Mouse (Mus musculus): ENCODE measurements around the gene Slc2a2.

Gene Slc2a2

GRCm38 (mm10) chr3:28697797-28698196, at the start of gene Slc2a2:
Slc2a2 (plus strand) TSS chr3:28697903.
- DNase-seq (ENCODE audit: low spot score in 2 of 2), result no peak

DNA sequence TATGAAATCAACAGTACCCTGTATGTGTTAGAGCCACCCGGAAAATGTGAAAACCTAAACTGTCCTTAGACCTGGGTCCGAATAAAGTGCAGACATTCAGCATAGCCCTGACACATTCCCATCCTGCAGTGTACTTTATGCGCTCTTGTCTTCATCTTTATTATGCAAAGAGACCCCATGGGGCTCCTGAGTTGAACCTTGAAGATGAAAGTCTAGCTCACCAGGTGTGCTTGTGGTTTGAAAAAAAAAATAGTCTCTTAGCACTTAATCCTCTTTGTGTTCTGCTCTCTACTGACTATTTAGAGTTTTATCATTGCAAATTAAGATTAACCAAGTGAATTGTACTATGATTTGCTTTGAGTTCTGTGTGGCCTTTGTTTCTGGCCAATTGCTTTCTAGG, 45.1 kb upstream of the Slc2a2 start:
- DNase-seq (ENCODE audit: low spot score in 2 of 2), result no peak

GRCm38 (mm10) chr3:28653043-28653442, 44.7 kb upstream of the Slc2a2 start:
- DNase-seq (ENCODE audit: low spot score in 2 of 2), result no peak

GRCm38 (mm10) chr3:28654740-28655139, 43.0 kb upstream of the Slc2a2 start:
- no peak for DNase-seq (ENCODE audit: low spot score in 2 of 2)

DNA sequence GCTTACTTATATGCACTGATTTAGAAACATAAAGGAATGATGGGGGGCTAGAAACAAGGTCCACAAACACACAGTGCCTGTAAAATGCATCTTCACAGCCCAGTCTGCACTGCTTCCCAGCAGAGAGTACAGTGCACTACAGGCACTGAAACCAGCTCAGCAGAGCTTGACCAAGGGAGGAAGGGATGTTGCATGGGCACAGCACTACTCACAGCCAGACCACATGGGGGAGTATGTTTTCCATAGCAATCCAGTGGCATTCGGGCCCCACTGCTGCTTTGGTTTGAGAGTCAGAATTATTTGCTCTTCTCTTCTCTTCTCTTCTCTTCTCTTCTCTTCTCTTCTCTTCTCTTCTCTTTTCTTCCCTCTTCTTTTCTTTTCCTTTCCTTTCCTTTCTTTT, 39.4 kb upstream of the Slc2a2 start:
- no peak for DNase-seq (ENCODE audit: low spot score in 2 of 2)

DNA sequence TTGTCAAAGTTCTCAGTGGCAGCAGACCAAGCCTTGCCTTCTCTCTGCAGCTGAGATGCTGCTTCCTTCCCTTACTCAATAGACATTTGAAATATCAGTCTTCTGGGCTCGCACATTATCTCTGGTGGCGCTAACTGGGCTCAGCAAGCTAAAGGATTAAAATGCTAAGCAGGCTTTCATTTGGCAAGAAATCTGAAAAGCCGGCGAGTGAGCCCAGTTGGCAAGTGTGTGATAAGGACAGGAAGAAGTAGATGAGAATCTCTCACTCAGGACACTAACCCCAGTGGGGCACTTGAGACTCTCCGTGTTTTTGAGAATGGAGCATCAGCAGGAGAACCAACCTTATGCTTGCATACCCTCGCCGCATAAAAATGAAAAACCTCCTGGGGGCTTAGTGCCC, 16.9 kb upstream of the Slc2a2 start:
- no peak for DNase-seq (ENCODE audit: low spot score in 2 of 2)

DNA sequence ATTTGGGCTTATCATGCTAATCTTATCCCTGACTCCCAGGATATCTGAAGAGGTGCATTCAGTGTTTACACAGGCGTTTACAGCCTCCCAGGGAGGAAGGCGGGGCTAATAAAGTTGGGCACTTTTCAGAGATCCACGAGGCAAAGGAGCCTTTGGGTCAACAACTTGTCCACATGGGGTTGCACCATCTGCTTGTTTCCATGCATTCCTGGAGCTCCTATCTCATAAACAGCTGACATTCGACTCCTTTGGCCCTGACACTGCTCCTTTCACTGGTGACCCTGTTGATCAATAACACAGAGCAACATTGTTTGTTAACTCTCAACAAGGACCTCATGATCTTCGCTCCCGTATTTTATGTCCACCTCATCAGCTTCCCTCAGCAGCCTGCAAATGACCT, 15.8 kb upstream of the Slc2a2 start:
- DNase-seq (ENCODE audit: low spot score in 2 of 2), result no peak

- no peak for DNase-seq (ENCODE audit: low spot score in 2 of 2)
Observed at GRCm38 (mm10) chr3:28682411-28682810, 15.3 kb upstream of the Slc2a2 start.

DNA sequence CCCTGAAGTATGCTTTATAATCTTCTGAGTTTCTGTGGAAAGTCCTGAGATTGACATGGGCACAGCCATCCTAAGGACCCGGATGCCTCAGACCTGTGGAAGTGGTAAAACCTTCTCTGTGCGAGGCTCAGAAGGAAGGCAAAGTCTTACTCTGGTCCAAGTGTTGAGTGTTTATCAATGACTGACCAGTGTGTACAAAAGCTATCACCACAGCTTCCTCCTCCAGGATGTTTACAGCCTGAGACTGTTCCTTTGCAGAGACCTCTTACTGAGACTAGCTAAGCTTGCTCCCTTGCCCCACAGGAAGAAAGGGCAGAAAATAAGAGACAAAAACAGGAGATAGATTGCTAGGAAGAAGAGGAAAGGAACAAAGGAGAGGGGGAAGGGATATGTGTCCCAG, 12.2 kb upstream of the Slc2a2 start:
- no peak for DNase-seq (ENCODE audit: low spot score in 2 of 2)

GRCm38 (mm10) chr3:28694811-28695210, 2.9 kb upstream of the Slc2a2 start:
- DNase-seq (ENCODE audit: low spot score in 2 of 2), result no peak

DNA sequence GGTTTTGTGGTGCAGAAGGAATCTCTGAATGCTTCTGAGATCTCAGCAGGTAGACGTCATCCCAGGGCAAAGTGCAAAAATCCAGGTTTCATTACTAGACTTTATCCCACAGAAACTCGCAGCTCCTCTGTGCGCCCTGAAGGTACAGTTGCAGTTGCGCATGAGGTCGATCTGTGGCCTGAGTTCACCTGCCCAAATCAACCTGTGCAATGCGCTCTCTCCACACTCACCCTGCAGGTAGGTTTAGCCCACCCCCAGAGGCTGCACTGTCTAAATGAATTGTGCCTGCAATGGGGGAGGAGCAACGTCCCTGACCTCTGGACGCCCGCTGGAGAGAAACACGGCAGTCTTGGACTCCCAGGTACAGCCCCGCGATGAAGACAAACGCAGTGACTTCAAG, 2.1 kb upstream of the Slc2a2 start:
- no peak for DNase-seq (ENCODE audit: low spot score in 2 of 2)

DNA sequence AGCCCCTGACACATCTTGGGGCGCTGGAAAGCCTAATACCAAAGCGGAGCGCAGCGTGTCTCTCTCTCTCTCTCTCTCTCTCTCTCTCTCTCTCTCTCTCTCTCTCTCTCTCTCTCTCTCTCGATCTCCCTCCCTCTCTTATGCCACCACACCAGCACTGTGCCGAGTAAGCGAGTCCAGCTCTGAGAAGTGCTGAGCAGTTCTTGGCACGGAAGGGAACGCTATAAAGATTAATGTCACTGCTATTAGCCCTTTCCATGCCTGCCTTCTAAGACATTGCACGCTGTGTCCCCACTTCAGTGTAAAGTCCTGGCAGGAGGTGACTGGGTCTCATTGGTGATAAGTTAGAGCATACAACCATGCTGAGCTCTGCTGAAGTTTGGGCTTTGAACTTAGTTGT, 1.5 kb upstream of the Slc2a2 start:
- no peak for DNase-seq (ENCODE audit: low spot score in 2 of 2)

- no peak for DNase-seq (ENCODE audit: low spot score in 2 of 2)
Observed at GRCm38 (mm10) chr3:28699601-28700000, 1.9 kb downstream of the Slc2a2 start.

GRCm38 (mm10) chr3:28705522-28706137, 7.9 kb downstream of the Slc2a2 start:
- DNase-seq (ENCODE audit: low spot score in 2 of 2), result no peak

DNA sequence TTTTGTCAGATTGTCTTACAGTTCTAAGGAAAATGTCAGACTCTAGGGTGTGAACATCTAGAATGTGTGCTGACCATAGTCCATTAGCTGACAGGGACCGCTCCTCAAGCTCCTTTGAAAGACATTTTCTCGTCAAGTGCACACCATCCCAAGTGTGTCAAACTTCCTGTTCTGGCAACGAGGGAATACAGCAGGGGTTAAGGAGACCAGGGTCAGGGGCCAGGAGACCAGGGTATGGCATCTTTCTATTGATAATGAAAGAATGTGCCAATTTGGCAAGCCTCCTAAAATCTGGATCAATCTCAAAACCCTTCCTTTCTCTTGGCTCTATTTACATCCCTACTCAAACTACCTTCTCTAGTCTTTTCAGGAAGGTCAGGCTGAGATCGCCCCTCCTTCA, 9.0 kb downstream of the Slc2a2 start:
- DNase-seq (ENCODE audit: low spot score in 2 of 2), result no peak

- DNase-seq (ENCODE audit: low spot score in 2 of 2), result no peak
Observed at GRCm38 (mm10) chr3:28709740-28710139, 12.0 kb downstream of the Slc2a2 start.

DNA sequence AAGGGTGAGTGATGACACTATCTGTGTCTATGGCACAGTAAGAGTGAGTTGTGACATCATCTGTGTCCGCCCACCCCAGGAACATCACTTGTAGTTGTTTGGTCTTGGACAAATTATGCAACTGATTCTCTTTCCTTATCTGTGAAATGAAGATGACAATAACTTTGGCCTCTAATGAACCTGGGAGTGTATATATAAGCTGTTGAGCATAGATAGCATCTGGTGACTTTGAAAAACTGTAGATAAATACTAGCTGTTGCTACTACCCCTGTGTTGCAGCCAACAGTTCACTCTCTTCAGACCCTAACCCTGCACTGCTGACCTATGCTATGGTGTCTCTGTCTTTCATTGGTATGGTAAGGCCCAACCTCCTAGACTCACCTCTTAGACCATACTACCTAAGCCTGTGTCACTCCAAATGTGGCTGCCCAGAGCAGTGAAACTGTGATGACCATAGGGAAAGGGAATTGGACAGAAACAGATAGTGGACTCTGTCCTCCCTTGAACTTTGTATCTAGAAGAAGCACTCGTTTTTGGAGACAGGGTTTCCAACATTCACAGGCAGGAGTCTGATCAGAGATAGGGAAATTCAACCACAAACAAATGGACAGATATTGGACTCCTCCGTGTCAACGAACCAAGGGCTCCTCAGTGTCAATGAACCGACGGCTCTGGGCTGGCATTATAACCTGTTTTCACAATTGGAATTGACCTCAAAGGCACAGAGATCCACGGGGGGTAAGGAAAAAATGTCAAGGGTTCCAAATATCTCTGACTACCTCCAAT, 16.4 kb downstream of the Slc2a2 start:
- DNase-seq (ENCODE audit: low spot score in 2 of 2), result no peak

GRCm38 (mm10) chr3:28718521-28718920, 20.8 kb downstream of the Slc2a2 start:
- DNase-seq (ENCODE audit: low spot score in 2 of 2), result no peak

DNA sequence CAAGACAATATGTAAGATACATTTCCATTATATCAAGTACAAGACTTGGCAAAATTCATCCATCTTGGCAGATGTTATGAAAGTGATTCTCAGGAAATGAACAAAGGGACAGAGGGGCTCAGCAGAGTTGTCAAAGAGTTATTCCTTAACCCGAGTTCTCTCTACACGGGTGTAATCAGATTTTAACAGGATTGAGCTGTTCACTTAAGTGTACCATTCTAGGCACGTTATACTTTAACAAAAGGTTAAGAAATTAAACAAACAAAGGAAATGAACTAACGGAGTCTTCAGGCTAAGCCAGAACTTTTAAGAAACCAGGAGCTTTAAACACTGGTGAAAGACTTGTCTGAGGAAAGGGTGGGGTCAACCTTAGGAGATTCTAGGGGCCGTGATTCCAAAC, 23.5 kb downstream of the Slc2a2 start:
- no peak for DNase-seq (ENCODE audit: low spot score in 2 of 2)

- DNase-seq (ENCODE audit: low spot score in 2 of 2), result no peak
Observed at GRCm38 (mm10) chr3:28721838-28722237, 24.1 kb downstream of the Slc2a2 start.

GRCm38 (mm10) chr3:28722531-28722930, 24.8 kb downstream of the Slc2a2 start:
- DNase-seq (ENCODE audit: low spot score in 2 of 2), result no peak

DNA sequence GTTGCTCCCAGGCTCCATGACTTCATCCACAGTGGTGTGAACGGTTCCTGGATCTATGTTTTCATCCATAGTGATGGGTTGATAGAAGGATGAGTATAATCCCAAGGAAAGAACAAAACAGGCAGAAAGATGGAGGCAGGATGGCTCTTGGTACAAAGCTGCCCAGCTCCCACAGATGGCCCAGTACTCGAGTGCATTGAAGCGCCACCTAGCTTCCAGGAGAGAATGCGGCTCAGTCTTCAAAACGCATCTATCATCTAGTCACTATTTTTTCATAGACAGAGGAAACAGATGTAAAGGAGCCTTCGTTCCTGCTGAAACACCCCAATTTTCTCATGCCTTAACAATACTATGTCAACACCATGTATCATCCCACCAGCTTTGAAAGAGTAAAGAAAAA, 25.8 kb downstream of the Slc2a2 start:
- DNase-seq (ENCODE audit: low spot score in 2 of 2), result no peak

- no peak for DNase-seq (ENCODE audit: low spot score in 2 of 2)
Observed at GRCm38 (mm10) chr3:28725203-28725602, 27.5 kb downstream of the Slc2a2 start.

DNA sequence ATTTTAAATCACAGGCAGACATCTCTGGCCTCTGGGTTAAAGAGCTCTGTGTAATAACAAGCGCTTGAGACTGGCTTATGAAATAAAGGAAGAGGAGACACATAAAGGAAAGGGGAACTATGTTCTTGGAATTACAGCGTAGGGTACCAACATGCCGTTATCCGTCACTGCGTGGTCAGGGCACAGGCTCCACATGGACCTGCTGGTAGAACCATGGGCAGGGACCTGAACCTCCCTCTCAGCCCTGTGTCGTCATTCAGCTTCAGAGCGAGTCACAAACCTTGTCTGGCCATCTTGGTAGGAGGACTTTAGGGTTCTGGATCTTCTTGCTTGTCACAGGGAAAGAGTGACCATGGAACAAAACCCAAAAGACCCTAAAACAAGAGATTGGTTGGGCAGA, 28.7 kb downstream of the Slc2a2 start:
- no peak for DNase-seq (ENCODE audit: low spot score in 2 of 2)
